Mouse (Mus musculus) midbrain, postnatal 0 days (tissue): Measurements from ENCODE around the gene Relt. TPM values are rescaled to one million over a fixed set of nuclear protein-coding genes. Genes with fewer than 3 reads are reported as not detected.
"Not testable (repeated sequence)": the region's sequence is repeated elsewhere in the genome, so short reads cannot be mapped to it uniquely, and the experiment has no call there.

ENCODE experiments used
- ATAC-seq: fragments of 200-750 bp; cut with Nextera tagmentation; 2 replicates; pipeline ENCODE4 v1.8.0; 2017; ENCODE audit warnings: moderate number of reproducible peaks, mild to moderate bottlenecking, moderate TSS enrichment, moderate library complexity; ENCODE audit not compliant: low FRiP score
- DNase-seq: peaks from one replicate; pipeline ENCODE4 v3.0.0-alpha.2; 2015; ENCODE audit warnings: low spot score
- H3K27ac ChIP-seq: fragments of 300-500 bp; sonication (generic); 2 replicates; pipeline ENCODE4 v1.5.1; 2014; ENCODE audit warnings: low read depth, mild to moderate bottlenecking, low read length, mixed read lengths
- H3K27me3 ChIP-seq: fragments of 300-500 bp; sonication (generic); 2 replicates; pipeline ENCODE4 v1.6.1; 2014; ENCODE audit warnings: low read length, control low read depth, mixed read lengths; ENCODE audit not compliant: insufficient read depth
- H3K36me3 ChIP-seq: fragments of 300-500 bp; sonication (generic); 2 replicates; pipeline ENCODE4 v1.6.1; 2014; ENCODE audit warnings: low read length, control low read depth, mixed read lengths; ENCODE audit not compliant: insufficient read depth
- H3K4me1 ChIP-seq: fragments of 300-500 bp; sonication (generic); 2 replicates; pipeline ENCODE4 v1.6.1; 2014; ENCODE audit warnings: mild to moderate bottlenecking, control low read depth, antibody characterized with exemption, low read length, mixed read lengths; ENCODE audit not compliant: insufficient read depth
- H3K4me2 ChIP-seq: fragments of 300-500 bp; sonication (generic); 2 replicates; pipeline ENCODE4 v1.6.1; 2014; ENCODE audit warnings: low read depth, mild to moderate bottlenecking, low read length, mixed read lengths; ENCODE audit not compliant: poor library complexity, severe bottlenecking
- H3K4me3 ChIP-seq: fragments of 300-500 bp; sonication (generic); 2 replicates; pipeline ENCODE4 v1.5.1; 2014; ENCODE audit warnings: low read depth, mild to moderate bottlenecking, low read length, moderate library complexity
- H3K9ac ChIP-seq: fragments of 300-500 bp; sonication (generic); replicated peaks from 2 replicates; pipeline ENCODE4 v1.6.1; 2014; ENCODE audit warnings: mild to moderate bottlenecking, low read length, moderate library complexity, mixed read lengths; ENCODE audit not compliant: poor library complexity, severe bottlenecking
- H3K9me3 ChIP-seq: fragments of 300-500 bp; sonication (generic); 2 replicates; pipeline ENCODE4 v1.6.1; 2016; ENCODE audit warnings: low read length, control low read depth
- CTCF ChIP-seq: IDR thresholded peaks from 2 replicates; pipeline ENCODE4 v1.5.1; 2016; ENCODE audit warnings: antibody characterized with exemption, mild to moderate bottlenecking
- WGBS: fragments of 180-500 bp; shearing (Covaris S2); extraction: QIAGEN DNeasy Blood & Tissue Kit; methylation state at CpG from one replicate; pipeline ENCODE4 v1.1.7; 2014; 5-methylcytosine and 5-hydroxymethylcytosine counted together
- polyA plus RNA-seq: library from polyadenylated mRNA; unstranded; fragments of >200 nt; fragmentation: Nextera tagmentation; extraction: Ambion mirVana; gene quantifications from 2 replicates; pipeline ENCODE4 v1.2.1, GENCODE M21; 2015
- total RNA-seq: library from RNA; depleted of rRNA; stranded (reverse); fragments of >200 nt; gene quantifications from 2 replicates; pipeline ENCODE4 v1.2.3, GENCODE M21; 2014

Relt gene
- total and polyA plus RNA-seq, 2 experiments from 2014 or later, result 5.3 to 7.8 TPM

GRCm38 (mm10) chr7:100853396-100853795, 9.8 kb downstream of the Relt start:
- H3K4me3 ChIP-seq, result no peak overlapping the region
- no peak overlapping the region for H3K4me2 ChIP-seq
- no peaks in the 10 kb centered on the region for H3K36me3 ChIP-seq
- WGBS, result 84% methylated on average over 3 of the region's 3 CpGs
- no peaks in the 10 kb centered on the region for H3K27me3 ChIP-seq
- H3K9ac ChIP-seq, result no peak overlapping the region
- H3K27ac ChIP-seq, result no peak overlapping the region
- TF ChIP-seq CTCF, result no peak
- ATAC-seq, result no peak
- H3K9me3 ChIP-seq, result no peaks in the 10 kb centered on the region
- H3K4me1 ChIP-seq, result peaks cover 3% of the 10 kb centered on the region; the same call in 1 of the 2 replicates
- no peak for DNase-seq

DNA sequence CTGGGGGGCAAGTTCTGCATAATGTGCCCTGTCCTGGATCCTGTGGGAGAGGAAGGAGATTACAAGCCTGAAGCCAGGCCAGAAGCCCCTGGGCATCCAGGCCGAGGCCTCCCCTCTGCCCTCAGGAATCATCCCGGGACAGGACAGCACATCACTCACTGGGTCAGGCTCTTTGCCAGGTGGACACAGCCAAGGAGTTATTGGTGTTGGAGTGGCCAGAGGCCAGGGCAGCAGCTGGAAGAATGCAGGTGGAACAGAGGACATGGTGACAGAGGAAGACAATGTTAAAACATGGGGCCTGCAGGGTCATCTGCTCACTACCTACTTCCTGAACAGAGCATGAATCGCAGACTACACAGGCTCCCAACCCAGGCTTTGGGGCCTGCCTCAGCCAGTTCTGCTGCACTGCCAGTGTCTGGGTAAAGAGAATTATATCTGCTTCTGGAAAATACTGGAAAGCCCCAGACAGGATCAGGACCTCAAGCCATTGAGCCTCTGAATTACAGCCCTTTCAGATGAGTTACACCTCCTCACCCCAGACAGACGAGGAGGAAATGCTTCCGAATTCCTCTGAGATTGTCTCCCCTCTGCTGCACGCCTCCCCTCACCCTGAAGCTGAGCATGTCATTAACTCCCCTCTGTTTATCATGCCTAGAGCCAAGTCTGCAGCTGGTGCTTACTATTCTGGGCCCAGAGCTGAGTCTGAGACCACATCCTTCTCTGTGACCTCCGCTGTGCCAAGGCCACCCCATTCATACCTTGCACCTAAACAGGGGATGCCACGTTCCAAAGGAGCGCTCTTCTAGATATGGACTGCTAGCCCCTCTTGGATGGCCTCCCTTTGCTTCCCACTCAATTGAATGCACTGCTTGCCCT, 11.5 kb downstream of the Relt start:
- H3K27ac ChIP-seq, result no peak overlapping the region
- no peak overlapping the region for H3K4me2 ChIP-seq
- no peak overlapping the region for H3K4me3 ChIP-seq
- DNase-seq (no peak), ATAC-seq (no peak)
- no peak overlapping the region for H3K9ac ChIP-seq
- no peaks in the 10 kb centered on the region for H3K9me3 ChIP-seq
- WGBS, result 61% methylated on average over 9 of the region's 9 CpGs
- no peaks in the 10 kb centered on the region for H3K36me3 ChIP-seq
- no peaks in the 10 kb centered on the region for H3K27me3 ChIP-seq
- no peak for TF ChIP-seq CTCF
- H3K4me1 ChIP-seq, result peaks cover 3% of the 10 kb centered on the region; the same call in 1 of the 2 replicates

GRCm38 (mm10) chr7:100849508-100849907, 13.7 kb downstream of the Relt start:
- WGBS, result 100% methylated on average over 2 of the region's 2 CpGs
- no peak for TF ChIP-seq CTCF
- DNase-seq (no peak), ATAC-seq (no peak)
- Histone ChIP-seq H3K36me3 (no peaks in the 10 kb centered on the region), H3K4me1 (peaks cover 3% of the 10 kb centered on the region; the same call in 1 of the 2 replicates), H3K9ac (no peak overlapping the region), H3K27ac (no peak overlapping the region), H3K4me3 (no peak overlapping the region), H3K9me3 (no peaks in the 10 kb centered on the region), H3K4me2 (no peak overlapping the region), H3K27me3 (no peaks in the 10 kb centered on the region)

DNA sequence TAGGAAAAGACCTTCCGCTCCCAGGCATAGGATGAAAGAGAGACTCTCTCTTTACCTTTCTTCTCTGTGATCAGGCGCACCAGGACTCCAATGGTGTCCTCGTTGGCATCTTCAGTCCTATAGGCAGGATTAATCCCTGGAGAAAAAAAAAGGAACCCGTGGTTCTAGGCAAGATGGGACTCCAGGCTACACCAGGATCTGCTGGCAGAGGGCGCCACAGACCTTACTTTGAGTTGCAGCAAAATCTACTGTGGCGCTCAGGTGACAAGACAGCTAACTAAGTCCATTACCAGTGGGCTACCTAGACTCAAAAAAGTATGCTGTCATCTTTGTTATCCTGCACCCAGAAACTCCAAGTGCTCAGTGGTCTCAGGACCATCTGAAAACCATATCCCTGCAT, 14.5 kb downstream of the Relt start:
- H3K36me3 ChIP-seq, result no peaks in the 10 kb centered on the region
- no peaks in the 10 kb centered on the region for H3K9me3 ChIP-seq
- H3K27ac ChIP-seq, result no peak overlapping the region
- H3K9ac ChIP-seq, result no peak overlapping the region
- H3K27me3 ChIP-seq, result no peaks in the 10 kb centered on the region
- TF ChIP-seq CTCF, result peak; percentile 71
- H3K4me1 ChIP-seq, result peaks cover 3% of the 10 kb centered on the region; the same call in 1 of the 2 replicates
- 21% methylated on average over 6 of the region's 6 CpGs for WGBS
- H3K4me3 ChIP-seq, result no peak overlapping the region
- DNase-seq, result peak; percentile 64
- no peak for ATAC-seq
- H3K4me2 ChIP-seq, result no peak overlapping the region

DNA sequence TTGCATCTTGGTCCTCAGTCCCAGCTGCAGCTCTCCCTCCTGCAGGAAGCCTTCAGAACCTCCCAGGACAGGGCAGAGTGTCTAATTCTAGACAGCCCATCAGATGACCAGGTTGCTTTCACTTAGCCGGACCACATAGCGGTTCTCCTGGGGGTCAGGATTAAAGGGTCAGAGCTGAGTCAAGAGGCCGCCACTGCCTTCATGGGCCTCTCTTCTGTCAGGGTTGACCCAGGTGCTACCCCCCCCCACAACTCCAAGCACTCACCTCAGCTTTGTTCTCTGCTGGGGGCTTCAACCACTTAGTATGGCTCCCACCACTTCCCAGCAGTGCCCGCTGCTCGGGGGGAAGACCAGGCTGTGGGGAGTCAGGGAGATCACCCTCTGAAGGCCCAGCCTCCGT, 16.1 kb downstream of the Relt start:
- 89% methylated on average over 6 of the region's 6 CpGs for WGBS
- Histone ChIP-seq H3K36me3 (no peaks in the 10 kb centered on the region), H3K9me3 (no peaks in the 10 kb centered on the region), H3K27me3 (no peaks in the 10 kb centered on the region), H3K4me3 (no peak overlapping the region), H3K4me1 (peaks cover under 1% of the 10 kb centered on the region; the same call in 1 of the 2 replicates), H3K27ac (no peak overlapping the region), H3K4me2 (no peak overlapping the region), H3K9ac (no peak overlapping the region)
- no peak for TF ChIP-seq CTCF
- ATAC-seq (no peak), DNase-seq (no peak)

DNA sequence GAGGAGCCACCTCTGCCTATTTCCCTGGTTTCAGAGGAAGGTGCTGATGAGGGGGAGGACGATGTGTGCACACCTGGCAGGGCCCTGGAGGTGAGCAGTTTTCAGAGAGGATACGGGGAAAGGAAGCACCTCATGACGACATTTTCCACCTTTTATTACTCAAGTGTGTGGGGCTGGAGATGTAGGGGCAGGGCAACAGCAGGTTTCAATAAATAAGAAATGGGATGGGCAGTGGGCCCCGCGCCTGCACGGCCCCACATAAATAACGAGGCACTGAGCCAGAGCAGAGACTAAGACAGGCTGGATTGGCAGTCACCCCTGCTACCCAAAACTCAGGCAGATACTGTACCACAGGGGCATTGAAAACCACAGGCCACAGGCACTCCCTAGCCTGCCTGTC, 17.2 kb downstream of the Relt start:
- not testable (repeated sequence) for H3K27me3 ChIP-seq, H3K4me3 ChIP-seq, ATAC-seq, DNase-seq, H3K9ac ChIP-seq, H3K4me1 ChIP-seq, H3K36me3 ChIP-seq, H3K4me2 ChIP-seq, H3K9me3 ChIP-seq, H3K27ac ChIP-seq
- 81% methylated on average over 7 of the region's 7 CpGs for WGBS
